Mouse (Mus musculus): Measurements from ENCODE around the gene Sf3b2. TPM values are rescaled to one million over a fixed set of nuclear protein-coding genes. Genes with fewer than 3 reads are reported as not detected.

The Sf3b2 gene
- total and polyA plus RNA-seq, 3 experiments: 180 to 331 (median 259) TPM

GRCm38 (mm10) chr19:5306279-5306678 is 11.0 kb upstream of the Sf3b2 start:
- Histone ChIP-seq H3K36me3 (ENCODE audit: control insufficient read depth in 1 of 2, insufficient read depth in 2 of 2, low read length in 2 of 2) (no peaks in the 10 kb centered on the region), H3K9ac (ENCODE audit: control insufficient read depth, low read depth, low read length, poor library complexity, severe bottlenecking) (no peak overlapping the region), H3K79me2 (ENCODE audit: control insufficient read depth, insufficient read depth, low read length, poor library complexity) (no peaks in the 10 kb centered on the region), H3K9me3 (replicated peaks; ENCODE audit: insufficient read depth, low read length) (no peaks in the 10 kb centered on the region), H3K27me3 (ENCODE audit: control insufficient read depth in 1 of 2, insufficient read depth in 2 of 2, low read length in 2 of 2) (no peaks in the 10 kb centered on the region; a peak in 1 of 4 replicates), H3K27ac (ENCODE audit: control insufficient read depth, low read depth, low read length) (no peak overlapping the region), H3K4me1 (ENCODE audit: control insufficient read depth in 1 of 2, insufficient read depth in 2 of 2, low read length in 2 of 2) (no peaks in the 10 kb centered on the region), H3K4me3 (ENCODE audit: control insufficient read depth in 1 of 2, insufficient read depth in 1 of 2, low read depth in 2 of 2, low read length in 2 of 2) (no peak overlapping the region)
- TF ChIP-seq TAL1 (IDR thresholded peaks at IDR 0.05; ENCODE audit: low read length) (no peak), CTCF (IDR thresholded peaks at IDR 0.05 in 2 of 3, conservative IDR thresholded peaks at IDR 0.05 in 1 of 3; ENCODE audit: control insufficient read depth in 1 of 3, insufficient read depth in 1 of 3, low read depth in 2 of 3, low read length in 3 of 3, poor library complexity in 1 of 3, severe bottlenecking in 1 of 3) (peak in 2 of 3 experiments; percentile 9 to 27; a peak in 1 of 6 replicates), RCOR1 (IDR thresholded peaks at IDR 0.05; ENCODE audit: low read depth, low read length) (no peak), KAT2A (conservative IDR thresholded peaks at IDR 0.05; ENCODE audit: low read depth, low read length) (no peak)
- DNase-seq (ENCODE audit: low read depth, low spot score): no peak

GRCm38 (mm10) chr19:5302455-5302854 is 7.2 kb upstream of the Sf3b2 start:
- peak; percentile 81 for DNase-seq (ENCODE audit: low read depth, low spot score)
- Histone ChIP-seq H3K27me3 (ENCODE audit: control insufficient read depth in 1 of 2, insufficient read depth in 2 of 2, low read length in 2 of 2) (no peaks in the 10 kb centered on the region), H3K36me3 (ENCODE audit: control insufficient read depth in 1 of 2, insufficient read depth in 2 of 2, low read length in 2 of 2) (no peaks in the 10 kb centered on the region)

GRCm38 (mm10) chr19:5300588-5300987 is 5.3 kb upstream of the Sf3b2 start:
- H3K9me3 ChIP-seq (replicated peaks; ENCODE audit: insufficient read depth, low read length): no peaks in the 10 kb centered on the region
- no peak for DNase-seq (ENCODE audit: low read depth, low spot score)
- H3K4me1 ChIP-seq (ENCODE audit: control insufficient read depth in 1 of 2, insufficient read depth in 2 of 2, low read length in 2 of 2): peaks cover 0 to 6% of the 10 kb centered on the region in 2 experiments; a peak in 2 of 4 replicates
- H3K9ac ChIP-seq (ENCODE audit: control insufficient read depth, low read depth, low read length, poor library complexity, severe bottlenecking): no peak overlapping the region
- peaks cover 0 to 5% of the 10 kb centered on the region in 2 experiments; a peak in 2 of 4 replicates for H3K36me3 ChIP-seq (ENCODE audit: control insufficient read depth in 1 of 2, insufficient read depth in 2 of 2, low read length in 2 of 2)
- H3K4me3 ChIP-seq (ENCODE audit: control insufficient read depth in 1 of 2, insufficient read depth in 1 of 2, low read depth in 2 of 2, low read length in 2 of 2): no peak overlapping the region
- TF ChIP-seq POLR2AphosphoS5 (IDR thresholded peaks at IDR 0.05; ENCODE audit: borderline replicate concordance, low read depth, low read length) (no peak), HCFC1 (IDR thresholded peaks at IDR 0.05; ENCODE audit: low read depth, low read length) (no peak), MYB (IDR thresholded peaks at IDR 0.05; ENCODE audit: low read depth, low read length) (no peak), NELFE (IDR thresholded peaks at IDR 0.05; ENCODE audit: low read depth, low read length) (no peak), MYC (IDR thresholded peaks at IDR 0.05; ENCODE audit: low read depth, low read length) (no peak), E2F4 (IDR thresholded peaks at IDR 0.05; ENCODE audit: borderline replicate concordance, low read depth, low read length) (no peak), USF2 (IDR thresholded peaks at IDR 0.05; ENCODE audit: borderline replicate concordance in 1 of 2, insufficient read depth in 1 of 2, low read depth in 1 of 2, low read length in 2 of 2) (no peak), UBTF (IDR thresholded peaks at IDR 0.05; ENCODE audit: borderline replicate concordance, insufficient read depth, low read depth, low read length) (no peak), SMC3 (IDR thresholded peaks at IDR 0.05; ENCODE audit: low read depth, low read length) (no peak), ETS1 (IDR thresholded peaks at IDR 0.05; ENCODE audit: low read depth, low read length) (no peak), KAT2A (conservative IDR thresholded peaks at IDR 0.05; ENCODE audit: low read depth, low read length) (no peak), CHD1 (IDR thresholded peaks at IDR 0.05; ENCODE audit: low read depth, low read length) (no peak), TAL1 (IDR thresholded peaks at IDR 0.05; ENCODE audit: low read length) (no peak), SIN3A (IDR thresholded peaks at IDR 0.05; ENCODE audit: low read length) (no peak)
- H3K79me2 ChIP-seq (ENCODE audit: control insufficient read depth, insufficient read depth, low read length, poor library complexity): peaks cover under 1% of the 10 kb centered on the region; the same call in 1 of the 2 replicates
- H3K27ac ChIP-seq (ENCODE audit: control insufficient read depth, low read depth, low read length): no peak overlapping the region
- no peaks in the 10 kb centered on the region for H3K27me3 ChIP-seq (ENCODE audit: control insufficient read depth in 1 of 2, insufficient read depth in 2 of 2, low read length in 2 of 2)

More at GRCm38 (mm10) chr19:5302455-5302854, 7.2 kb upstream of the Sf3b2 start:
- TF ChIP-seq BHLHE40 (IDR thresholded peaks at IDR 0.05; ENCODE audit: borderline replicate concordance, low read depth, low read length) (no peak), POLR2AphosphoS2 (IDR thresholded peaks at IDR 0.05; ENCODE audit: low read length) (no peak), NELFE (IDR thresholded peaks at IDR 0.05; ENCODE audit: low read depth, low read length) (no peak), ZKSCAN1 (IDR thresholded peaks at IDR 0.05; ENCODE audit: low read depth, low read length) (no peak), ELF1 (IDR thresholded peaks at IDR 0.05; ENCODE audit: low read depth, low read length) (0 out of 2 replicates have a peak, but pooled peaks have one; percentile 32), KAT2A (conservative IDR thresholded peaks at IDR 0.05; ENCODE audit: low read depth, low read length) (no peak), EP300 (IDR thresholded peaks at IDR 0.05; ENCODE audit: low read depth in 1 of 2, low read length in 2 of 2) (no peak), TCF12 (IDR thresholded peaks at IDR 0.05; ENCODE audit: low read depth, low read length) (no peak), USF1 (IDR thresholded peaks at IDR 0.05; ENCODE audit: low read depth, low read length) (no peak), RCOR1 (IDR thresholded peaks at IDR 0.05; ENCODE audit: low read depth, low read length) (no peak), ZC3H11A (IDR thresholded peaks at IDR 0.05; ENCODE audit: low read depth, low read length) (peak; percentile 39), MAFK (IDR thresholded peaks at IDR 0.05; ENCODE audit: borderline replicate concordance, low read depth, low read length) (no peak), MYC (IDR thresholded peaks at IDR 0.05; ENCODE audit: low read depth, low read length) (no peak), HCFC1 (IDR thresholded peaks at IDR 0.05; ENCODE audit: low read depth, low read length) (0 out of 2 replicates have a peak, but pooled peaks have one; percentile 25), CTCF (IDR thresholded peaks at IDR 0.05 in 2 of 3, conservative IDR thresholded peaks at IDR 0.05 in 1 of 3; ENCODE audit: control insufficient read depth in 1 of 3, insufficient read depth in 1 of 3, low read depth in 2 of 3, low read length in 3 of 3, poor library complexity in 1 of 3, severe bottlenecking in 1 of 3) (peak; percentile 71 to 84 (median 80)), MXI1 (IDR thresholded peaks at IDR 0.05; ENCODE audit: low read depth, low read length) (no peak), GABPA (IDR thresholded peaks at IDR 0.05; ENCODE audit: low read depth, low read length) (no peak), SIN3A (IDR thresholded peaks at IDR 0.05; ENCODE audit: low read length) (no peak), SMC3 (IDR thresholded peaks at IDR 0.05; ENCODE audit: low read depth, low read length) (peak; percentile 81), POLR2A (IDR thresholded peaks at IDR 0.05; ENCODE audit: control insufficient read depth in 1 of 2, insufficient read depth in 1 of 2, low read depth in 1 of 2, low read length in 2 of 2, poor library complexity in 1 of 2) (no peak), RAD21 (IDR thresholded peaks at IDR 0.05; ENCODE audit: low read depth, low read length) (peak; percentile 50)
- H3K9me3 ChIP-seq (replicated peaks; ENCODE audit: insufficient read depth, low read length): no peaks in the 10 kb centered on the region
- no peak overlapping the region for H3K27ac ChIP-seq (ENCODE audit: control insufficient read depth, low read depth, low read length)
- H3K79me2 ChIP-seq (ENCODE audit: control insufficient read depth, insufficient read depth, low read length, poor library complexity): no peaks in the 10 kb centered on the region
- H3K4me1 ChIP-seq (ENCODE audit: control insufficient read depth in 1 of 2, insufficient read depth in 2 of 2, low read length in 2 of 2): no peaks in the 10 kb centered on the region
- H3K4me3 ChIP-seq (ENCODE audit: control insufficient read depth in 1 of 2, insufficient read depth in 1 of 2, low read depth in 2 of 2, low read length in 2 of 2): no peak overlapping the region
- no peak overlapping the region for H3K9ac ChIP-seq (ENCODE audit: control insufficient read depth, low read depth, low read length, poor library complexity, severe bottlenecking)
